Mouse (Mus musculus) effector memory CD4-positive, alpha-beta T cell, adult 5 months (primary cell): Measurements from ENCODE around the gene Ufm1. TPM values are rescaled to one million over a fixed set of nuclear protein-coding genes. Genes with fewer than 3 reads are reported as not detected.

ENCODE experiments used
- polyA plus RNA-seq: library from polyadenylated mRNA; unstranded; fragments of 100-300 nt; shearing (Covaris generic); gene quantifications from one replicate; pipeline ENCODE4 v1.2.1, GENCODE M21; 2017

The Ufm1 gene
- polyA plus RNA-seq, result 49.3 TPM

DNA sequence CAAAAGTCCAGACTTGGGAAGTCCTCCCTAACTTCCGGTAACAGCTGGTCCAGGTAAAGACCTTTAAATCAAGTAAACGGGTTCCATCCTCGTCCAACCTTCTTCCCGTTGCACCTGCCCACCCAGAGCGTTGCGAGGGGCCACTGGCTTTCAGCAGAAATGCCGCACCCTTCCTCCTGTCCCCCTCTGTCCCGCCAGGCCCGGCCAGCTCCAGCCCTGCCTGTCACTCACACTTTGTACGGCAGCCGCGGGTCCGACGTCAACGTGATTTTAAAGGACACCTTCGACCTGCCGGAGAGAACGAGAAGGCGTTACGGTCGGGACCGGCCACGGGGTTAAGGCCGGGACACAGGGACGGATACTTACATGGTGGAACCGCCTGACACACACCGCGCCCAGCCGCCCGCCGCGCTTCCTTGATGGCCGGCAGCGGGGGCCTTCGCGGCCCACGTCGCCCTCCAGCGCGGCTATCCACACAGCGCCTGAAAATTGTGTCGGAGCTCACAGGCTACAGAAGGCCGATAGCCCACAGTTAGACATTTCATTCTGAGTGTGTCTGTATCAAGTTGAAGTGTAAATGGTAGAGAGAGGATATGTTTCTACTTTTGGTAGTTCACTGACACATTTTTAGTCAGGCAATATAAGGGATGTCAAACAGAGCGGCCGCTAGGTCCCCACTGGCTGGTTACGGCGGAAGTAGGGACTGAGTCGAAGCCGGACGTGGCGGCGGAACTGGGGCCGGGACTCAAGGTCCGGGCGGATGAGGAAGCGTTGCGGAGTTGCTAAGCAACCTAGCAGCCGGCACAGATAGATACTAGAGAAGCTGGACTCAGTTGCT, at the start of gene Ufm1:
Gene Ufm1, minus strand, starts transcription at position 448 of the 838 bp plus-strand sequence.

GRCm38 (mm10) chr3:53844786-53845185, 18.8 kb downstream of the Ufm1 start, which contains the start of gene Gm10985:
Gene Gm10985, plus strand, starts transcription at chr3:53845086.

Other genes with a start within 250 kb of the Ufm1 start
- gene Frem2, start 206.5 kb downstream of the Ufm1 start, polyA plus RNA-seq, result 0.04 TPM
- gene Gm10985, start 18.7 kb downstream of the Ufm1 start, polyA plus RNA-seq, result not detected